In genomic region chr3:144049270-144049669, GRCm38 (mm10) we compare ENCODE assay signal across 11 mouse cellular contexts.
"Had no signal": no experiment of that assay in that cellular context is flagged by ENCODE, and none has a peak within 500 bp of the region (broad histone marks: within the 10 kb centered on the region; RNA-seq: fewer than 3 reads in every experiment).

No protein-coding gene starts in this region.

- H3K4me1 ChIP-seq: limb, embryonic 15.5 days; liver, embryonic 13.5 days; midbrain, embryonic 12.5 days had no signal

- DNase-seq: kidney, adult 8-10 months; kidney, postnatal 25 days; liver, embryonic 13.5 days; right cerebral cortex, adult 18-20 months; right cerebral cortex, postnatal 25 days; thymus, postnatal 36 days had no signal

- H3K36me3 ChIP-seq: limb, embryonic 15.5 days; liver, embryonic 13.5 days; midbrain, embryonic 12.5 days had no signal

- ATAC-seq: inflammation-experienced regulatory T-cells, adult 6 months; intestine, postnatal 0 days had no signal

- H3K4me2 ChIP-seq: limb, embryonic 15.5 days; liver, embryonic 13.5 days; midbrain, embryonic 12.5 days had no signal

- H3K9me3 ChIP-seq: limb, embryonic 15.5 days; liver, embryonic 13.5 days; midbrain, embryonic 12.5 days had no signal

- H3K27ac ChIP-seq: left cerebral cortex, adult 2 months; limb, embryonic 15.5 days; liver, embryonic 13.5 days; midbrain, embryonic 12.5 days had no signal

- H3K4me3 ChIP-seq: left cerebral cortex, adult 2 months; limb, embryonic 15.5 days; liver, embryonic 13.5 days; midbrain, embryonic 12.5 days had no signal

- H3K9ac ChIP-seq: limb, embryonic 15.5 days; liver, embryonic 13.5 days; midbrain, embryonic 12.5 days had no signal

- H3K27me3 ChIP-seq: limb, embryonic 15.5 days; liver, embryonic 13.5 days; midbrain, embryonic 12.5 days had no signal
